Mouse (Mus musculus): ENCODE measurements around the gene Abr. TPM values are rescaled to one million over a fixed set of nuclear protein-coding genes. Genes with fewer than 3 reads are reported as not detected.

Abr gene
- polyA plus RNA-seq, 1 experiment from 2014 or later = 40.5 TPM

GRCm38 (mm10) chr11:76645036-76645435 lies 22.9 kb upstream of the Abr start:
- Histone ChIP-seq H3K27me3 (ENCODE audit: insufficient read depth, poor library complexity, severe bottlenecking) (peaks cover 17% of the 10 kb centered on the region), H3K4me3 (no peak overlapping the region), H3K4me1 (replicated peaks) (peaks cover 38% of the 10 kb centered on the region), H3K36me3 (no peaks in the 10 kb centered on the region), H3K9me3 (no peaks in the 10 kb centered on the region), H3K27ac (peak overlapping the region; percentile 25; the same call in 1 of the 2 replicates)
- 75% methylated on average over 9 of the region's 9 CpGs for WGBS
- DNase-seq (ENCODE audit: low spot score) = no peak

GRCm38 (mm10) chr11:76644257-76644656 lies 22.1 kb upstream of the Abr start:
- WGBS = 47% methylated on average over 6 of the region's 6 CpGs
- Histone ChIP-seq H3K9me3 (no peaks in the 10 kb centered on the region), H3K27ac (no peak overlapping the region), H3K36me3 (no peaks in the 10 kb centered on the region), H3K4me3 (no peak overlapping the region), H3K27me3 (ENCODE audit: insufficient read depth, poor library complexity, severe bottlenecking) (peaks cover 17% of the 10 kb centered on the region), H3K4me1 (replicated peaks) (peaks cover 38% of the 10 kb centered on the region)
- DNase-seq (ENCODE audit: low spot score) = no peak

- Histone ChIP-seq H3K4me1 (replicated peaks) (peaks cover 14% of the 10 kb centered on the region), H3K27me3 (ENCODE audit: insufficient read depth, poor library complexity, severe bottlenecking) (peaks cover 5% of the 10 kb centered on the region; the same call in 1 of the 2 replicates), H3K27ac (no peak overlapping the region), H3K36me3 (no peaks in the 10 kb centered on the region), H3K4me3 (no peak overlapping the region), H3K9me3 (no peaks in the 10 kb centered on the region)
- WGBS = 81% methylated on average over 4 of the region's 4 CpGs
- no peak for DNase-seq (ENCODE audit: low spot score)
Observed at GRCm38 (mm10) chr11:76640231-76640630, 18.1 kb upstream of the Abr start.

- Histone ChIP-seq H3K27me3 (ENCODE audit: insufficient read depth, poor library complexity, severe bottlenecking) (no peaks in the 10 kb centered on the region; the same call in 1 of the 2 replicates), H3K9me3 (no peaks in the 10 kb centered on the region), H3K27ac (no peak overlapping the region), H3K4me1 (replicated peaks) (0 out of 2 replicates have a peak, but pooled peaks cover 6% of the 10 kb centered on the region), H3K4me3 (no peak overlapping the region), H3K36me3 (no peaks in the 10 kb centered on the region)
- no peak for DNase-seq (ENCODE audit: low spot score)
- WGBS = 86% methylated on average over 17 of the region's 17 CpGs
Observed at GRCm38 (mm10) chr11:76639269-76639985, 17.3 kb upstream of the Abr start.

GRCm38 (mm10) chr11:76630487-76630886 lies 8.4 kb upstream of the Abr start:
- Histone ChIP-seq H3K27ac (no peak overlapping the region), H3K4me3 (no peak overlapping the region), H3K27me3 (ENCODE audit: insufficient read depth, poor library complexity, severe bottlenecking) (no peaks in the 10 kb centered on the region), H3K9me3 (no peaks in the 10 kb centered on the region), H3K4me1 (replicated peaks) (peaks cover 9% of the 10 kb centered on the region), H3K36me3 (no peaks in the 10 kb centered on the region)
- WGBS = 77% methylated on average over 5 of the region's 5 CpGs
- DNase-seq (ENCODE audit: low spot score) = no peak

- H3K9me3 ChIP-seq = no peaks in the 10 kb centered on the region
- DNase-seq (ENCODE audit: low spot score) = no peak
- peaks cover 9% of the 10 kb centered on the region for H3K4me1 ChIP-seq (replicated peaks)
Observed at GRCm38 (mm10) chr11:76630023-76630422, 7.9 kb upstream of the Abr start.

GRCm38 (mm10) chr11:76628613-76629012 lies 6.5 kb upstream of the Abr start:
- Histone ChIP-seq H3K27me3 (ENCODE audit: insufficient read depth, poor library complexity, severe bottlenecking) (peaks cover 14% of the 10 kb centered on the region), H3K27ac (no peak overlapping the region), H3K9me3 (no peaks in the 10 kb centered on the region), H3K4me1 (replicated peaks) (peaks cover 15% of the 10 kb centered on the region), H3K36me3 (no peaks in the 10 kb centered on the region), H3K4me3 (no peak overlapping the region)
- 76% methylated on average over 5 of the region's 5 CpGs for WGBS
- DNase-seq (ENCODE audit: low spot score) = no peak

More at GRCm38 (mm10) chr11:76630023-76630422, 7.9 kb upstream of the Abr start:
- Histone ChIP-seq H3K36me3 (no peaks in the 10 kb centered on the region), H3K4me3 (no peak overlapping the region), H3K27me3 (ENCODE audit: insufficient read depth, poor library complexity, severe bottlenecking) (no peaks in the 10 kb centered on the region), H3K27ac (no peak overlapping the region)
- WGBS = 28% methylated on average over 2 of the region's 2 CpGs

- Histone ChIP-seq H3K4me1 (replicated peaks) (peaks cover 35% of the 10 kb centered on the region), H3K27ac (no peak overlapping the region), H3K36me3 (no peaks in the 10 kb centered on the region), H3K27me3 (ENCODE audit: insufficient read depth, poor library complexity, severe bottlenecking) (peaks cover 50% of the 10 kb centered on the region), H3K9me3 (no peaks in the 10 kb centered on the region), H3K4me3 (no peak overlapping the region)
- 91% methylated on average over 3 of the region's 3 CpGs for WGBS
- DNase-seq (ENCODE audit: low spot score) = no peak
Observed at GRCm38 (mm10) chr11:76624881-76625280, 2.8 kb upstream of the Abr start.

- Histone ChIP-seq H3K27ac (no peak overlapping the region), H3K4me1 (replicated peaks) (peaks cover 35% of the 10 kb centered on the region), H3K4me3 (peak overlapping the region; percentile 73), H3K9me3 (no peaks in the 10 kb centered on the region), H3K36me3 (no peaks in the 10 kb centered on the region), H3K27me3 (ENCODE audit: insufficient read depth, poor library complexity, severe bottlenecking) (peaks cover 52% of the 10 kb centered on the region)
- 52% methylated on average over 10 of the region's 10 CpGs for WGBS
- DNase-seq (ENCODE audit: low spot score) = no peak
Observed at GRCm38 (mm10) chr11:76624071-76624470, 2.0 kb upstream of the Abr start.

GRCm38 (mm10) chr11:76623206-76623961 lies 1.3 kb upstream of the Abr start:
- Histone ChIP-seq H3K4me1 (replicated peaks) (peaks cover 35% of the 10 kb centered on the region), H3K9me3 (no peaks in the 10 kb centered on the region), H3K36me3 (no peaks in the 10 kb centered on the region), H3K4me3 (peak overlapping the region; percentile 73), H3K27ac (peak overlapping the region; percentile 91), H3K27me3 (ENCODE audit: insufficient read depth, poor library complexity, severe bottlenecking) (peaks cover 52% of the 10 kb centered on the region)
- peak; percentile 77 for DNase-seq (ENCODE audit: low spot score)
- under 1% methylated on average over 72 of the region's 72 CpGs for WGBS

- DNase-seq (ENCODE audit: low spot score) = peak; percentile 58
- no peaks in the 10 kb centered on the region for H3K36me3 ChIP-seq
Observed at GRCm38 (mm10) chr11:76622566-76623205, 572 bp upstream of the Abr start.

GRCm38 (mm10) chr11:76618134-76618533 lies 4.0 kb downstream of the Abr start:
- DNase-seq (ENCODE audit: low spot score) = no peak

More at GRCm38 (mm10) chr11:76622566-76623205, 572 bp upstream of the Abr start:
- H3K27me3 ChIP-seq (ENCODE audit: insufficient read depth, poor library complexity, severe bottlenecking) = peaks cover 52% of the 10 kb centered on the region
- H3K9me3 ChIP-seq = no peaks in the 10 kb centered on the region
- peak overlapping the region; percentile 73 for H3K4me3 ChIP-seq
- under 1% methylated on average over 66 of the region's 66 CpGs for WGBS
- peaks cover 35% of the 10 kb centered on the region for H3K4me1 ChIP-seq (replicated peaks)
- H3K27ac ChIP-seq = peak overlapping the region; percentile 91

More at GRCm38 (mm10) chr11:76618134-76618533, 4.0 kb downstream of the Abr start:
- H3K4me1 ChIP-seq (replicated peaks) = peaks cover 35% of the 10 kb centered on the region
- no peak overlapping the region for H3K27ac ChIP-seq
- peaks cover 47% of the 10 kb centered on the region for H3K27me3 ChIP-seq (ENCODE audit: insufficient read depth, poor library complexity, severe bottlenecking)
- H3K4me3 ChIP-seq = no peak overlapping the region
- no peaks in the 10 kb centered on the region for H3K36me3 ChIP-seq
- no peaks in the 10 kb centered on the region for H3K9me3 ChIP-seq
- 89% methylated on average over 6 of the region's 6 CpGs for WGBS

All from hindbrain, embryonic 10.5 days (tissue).